Mouse (Mus musculus) midbrain, postnatal 0 days (tissue): Measurements from ENCODE around the gene Zbtb7a. TPM values are rescaled to one million over a fixed set of nuclear protein-coding genes. Genes with fewer than 3 reads are reported as not detected.

Experiments
- ATAC-seq: fragments of 200-750 bp; cut with Nextera tagmentation; 2 replicates; pipeline ENCODE4 v1.8.0; 2017; ENCODE audit warnings: moderate number of reproducible peaks, mild to moderate bottlenecking, moderate TSS enrichment, moderate library complexity; ENCODE audit not compliant: low FRiP score
- DNase-seq: peaks from one replicate; pipeline ENCODE4 v3.0.0-alpha.2; 2015; ENCODE audit warnings: low spot score
- H3K27ac ChIP-seq: fragments of 300-500 bp; sonication (generic); 2 replicates; pipeline ENCODE4 v1.5.1; 2014; ENCODE audit warnings: low read depth, mild to moderate bottlenecking, low read length, mixed read lengths
- H3K27me3 ChIP-seq: fragments of 300-500 bp; sonication (generic); 2 replicates; pipeline ENCODE4 v1.6.1; 2014; ENCODE audit warnings: low read length, control low read depth, mixed read lengths; ENCODE audit not compliant: insufficient read depth
- H3K36me3 ChIP-seq: fragments of 300-500 bp; sonication (generic); 2 replicates; pipeline ENCODE4 v1.6.1; 2014; ENCODE audit warnings: low read length, control low read depth, mixed read lengths; ENCODE audit not compliant: insufficient read depth
- H3K4me1 ChIP-seq: fragments of 300-500 bp; sonication (generic); 2 replicates; pipeline ENCODE4 v1.6.1; 2014; ENCODE audit warnings: mild to moderate bottlenecking, control low read depth, antibody characterized with exemption, low read length, mixed read lengths; ENCODE audit not compliant: insufficient read depth
- H3K4me2 ChIP-seq: fragments of 300-500 bp; sonication (generic); 2 replicates; pipeline ENCODE4 v1.6.1; 2014; ENCODE audit warnings: low read depth, mild to moderate bottlenecking, low read length, mixed read lengths; ENCODE audit not compliant: poor library complexity, severe bottlenecking
- H3K4me3 ChIP-seq: fragments of 300-500 bp; sonication (generic); 2 replicates; pipeline ENCODE4 v1.5.1; 2014; ENCODE audit warnings: low read depth, mild to moderate bottlenecking, low read length, moderate library complexity
- H3K9ac ChIP-seq: fragments of 300-500 bp; sonication (generic); replicated peaks from 2 replicates; pipeline ENCODE4 v1.6.1; 2014; ENCODE audit warnings: mild to moderate bottlenecking, low read length, moderate library complexity, mixed read lengths; ENCODE audit not compliant: poor library complexity, severe bottlenecking
- H3K9me3 ChIP-seq: fragments of 300-500 bp; sonication (generic); 2 replicates; pipeline ENCODE4 v1.6.1; 2016; ENCODE audit warnings: low read length, control low read depth
- CTCF ChIP-seq: IDR thresholded peaks from 2 replicates; pipeline ENCODE4 v1.5.1; 2016; ENCODE audit warnings: antibody characterized with exemption, mild to moderate bottlenecking
- WGBS: fragments of 180-500 bp; shearing (Covaris S2); extraction: QIAGEN DNeasy Blood & Tissue Kit; methylation state at CpG from one replicate; pipeline ENCODE4 v1.1.7; 2014; 5-methylcytosine and 5-hydroxymethylcytosine counted together
- polyA plus RNA-seq: library from polyadenylated mRNA; unstranded; fragments of >200 nt; fragmentation: Nextera tagmentation; extraction: Ambion mirVana; gene quantifications from 2 replicates; pipeline ENCODE4 v1.2.1, GENCODE M21; 2015
- total RNA-seq: library from RNA; depleted of rRNA; stranded (reverse); fragments of >200 nt; gene quantifications from 2 replicates; pipeline ENCODE4 v1.2.3, GENCODE M21; 2014; rRNA removed

Gene Zbtb7a
- total RNA-seq (23.6 and 29.5 TPM in 2 replicates), polyA plus RNA-seq (16.1 and 18.0 TPM in 2 replicates)

DNA sequence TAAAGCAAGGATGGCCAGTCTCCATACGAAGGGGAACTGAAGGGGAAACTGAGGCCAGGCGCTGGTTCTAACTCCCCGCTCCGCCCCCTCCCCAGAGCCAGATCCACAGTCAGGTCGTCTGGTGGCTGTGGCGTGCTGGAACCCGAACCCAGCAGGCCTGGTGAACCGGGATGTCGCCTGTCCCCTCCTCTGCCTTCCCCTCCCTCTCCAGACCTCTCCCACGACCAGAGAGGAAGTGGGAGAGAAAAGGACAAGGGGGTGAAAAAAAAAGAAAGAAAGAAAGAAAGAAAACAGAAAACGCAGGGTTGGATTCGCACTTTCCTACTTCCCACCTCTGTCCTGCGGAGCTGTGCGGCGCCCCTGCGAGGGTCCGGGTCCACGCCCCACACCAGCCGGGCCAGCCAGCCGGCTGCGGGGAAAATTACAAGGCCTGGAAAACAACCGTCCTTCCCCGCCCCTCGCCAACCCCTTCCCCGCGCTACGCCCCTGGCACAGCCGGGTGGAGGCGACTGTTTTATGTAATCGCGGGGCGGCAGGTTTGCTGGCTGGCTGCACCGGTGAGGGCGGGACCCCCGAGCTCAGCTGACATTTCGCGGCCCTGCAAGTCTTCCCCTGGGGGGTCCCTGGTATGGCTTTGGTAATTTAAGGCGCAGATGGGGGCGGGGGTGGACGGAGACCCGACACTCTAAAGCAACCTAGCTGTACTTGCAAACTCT lies at the start of gene Zbtb7a:
Gene Zbtb7a (plus strand): TSS at position 255 of the 716 bp plus-strand sequence.
- Histone ChIP-seq H3K36me3 (no peaks in the 10 kb centered on the region), H3K9me3 (no peaks in the 10 kb centered on the region), H3K4me2 (peak within 1 kb of the TSS; percentile 100), H3K9ac (peak within 1 kb of the TSS; percentile 97), H3K4me1 (0 out of 2 replicates have a peak, but pooled peaks cover 5% of the 10 kb centered on the region), H3K27ac (peak within 1 kb of the TSS; percentile 92), H3K4me3 (peak within 1 kb of the TSS; percentile 92), H3K27me3 (peaks cover 13% of the 10 kb centered on the region)
- TF ChIP-seq CTCF, result no peak
- no peak for ATAC-seq
- DNase-seq, result no peak
- WGBS, result 1% methylated on average over 39 of the region's 41 CpGs

DNA sequence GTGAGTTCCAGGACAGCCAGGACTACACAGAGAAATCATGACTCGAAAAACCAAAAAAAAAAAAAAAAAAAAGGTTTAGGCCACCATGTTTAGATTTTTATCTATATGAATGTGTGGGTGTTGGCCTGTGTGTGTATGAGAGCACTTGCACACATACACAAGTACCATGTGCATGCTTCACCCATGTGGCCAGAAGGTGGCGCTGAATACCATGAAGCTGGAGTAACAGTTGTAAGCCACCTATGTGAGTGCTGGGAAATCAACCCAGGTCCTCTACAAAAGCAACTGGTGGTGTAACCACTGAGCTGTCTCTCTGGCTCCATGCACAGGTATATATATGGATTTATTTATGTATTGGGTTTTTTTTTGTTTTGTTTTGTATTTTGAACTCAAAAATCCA lies 48.0 kb upstream of the Zbtb7a start:
- Histone ChIP-seq H3K36me3 (peaks cover 6% of the 10 kb centered on the region), H3K4me3 (no peak overlapping the region), H3K9ac (no peak overlapping the region), H3K9me3 (no peaks in the 10 kb centered on the region), H3K27ac (no peak overlapping the region), H3K27me3 (no peaks in the 10 kb centered on the region), H3K4me2 (no peak overlapping the region), H3K4me1 (no peaks in the 10 kb centered on the region)
- no peak for DNase-seq
- no peak for ATAC-seq
- 45% methylated on average over 2 of the region's 2 CpGs for WGBS
- peak; percentile 39 for TF ChIP-seq CTCF

DNA sequence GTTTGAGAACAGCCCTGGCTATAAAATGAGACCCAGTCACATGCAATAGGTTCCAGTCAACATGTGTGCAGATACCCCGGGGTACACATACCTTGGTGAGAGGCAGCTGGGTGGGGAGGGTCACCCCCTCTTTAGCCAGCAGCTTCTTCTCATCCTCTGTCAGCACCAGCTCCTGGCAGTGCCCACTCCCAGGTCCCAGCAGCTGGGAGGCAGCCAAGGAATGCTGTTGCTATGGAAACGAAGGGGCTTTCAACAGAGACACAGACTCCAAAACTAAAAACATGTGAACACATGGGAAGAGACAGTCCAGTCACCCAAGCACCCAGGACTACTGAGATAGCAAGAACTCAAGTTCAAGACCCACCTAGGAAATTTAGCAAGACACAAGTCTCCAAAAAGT lies 45.8 kb upstream of the Zbtb7a start:
- no peak overlapping the region for H3K4me3 ChIP-seq
- no peak for ATAC-seq
- H3K9me3 ChIP-seq, result no peaks in the 10 kb centered on the region
- H3K4me2 ChIP-seq, result no peak overlapping the region
- H3K27ac ChIP-seq, result no peak overlapping the region
- peak; percentile 71 for DNase-seq
- H3K27me3 ChIP-seq, result no peaks in the 10 kb centered on the region
- H3K36me3 ChIP-seq, result no peaks in the 10 kb centered on the region
- H3K4me1 ChIP-seq, result no peaks in the 10 kb centered on the region
- no peak overlapping the region for H3K9ac ChIP-seq
- WGBS, result 52% methylated on average over 2 of the region's 2 CpGs
- no peak for TF ChIP-seq CTCF

DNA sequence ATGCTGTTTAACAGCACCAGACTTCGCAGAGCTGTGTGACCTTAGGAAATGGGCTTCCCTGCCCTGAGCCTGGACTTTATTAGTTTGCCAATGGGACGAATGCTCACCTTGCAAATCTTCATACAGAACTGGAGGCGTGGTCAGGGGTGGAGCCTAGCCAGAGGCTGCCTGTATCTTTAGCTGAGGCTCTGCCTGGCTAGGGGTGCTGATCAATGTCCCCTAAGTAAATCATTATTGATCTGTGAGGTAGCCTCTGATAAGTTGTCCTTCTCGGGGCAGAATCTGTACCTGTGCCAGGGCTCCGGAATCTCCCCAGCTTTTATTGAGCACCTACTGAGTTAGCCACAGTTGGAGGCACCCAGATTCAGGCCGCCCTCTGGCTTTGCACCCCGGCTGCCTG lies 44.4 kb upstream of the Zbtb7a start:
- WGBS, result 79% methylated on average over 7 of the region's 7 CpGs
- DNase-seq (no peak), ATAC-seq (no peak)
- no peak overlapping the region for H3K4me2 ChIP-seq
- no peak overlapping the region for H3K4me3 ChIP-seq
- H3K36me3 ChIP-seq, result no peaks in the 10 kb centered on the region
- no peak overlapping the region for H3K27ac ChIP-seq
- H3K9ac ChIP-seq, result no peak overlapping the region
- no peak for TF ChIP-seq CTCF
- no peaks in the 10 kb centered on the region for H3K9me3 ChIP-seq
- H3K4me1 ChIP-seq, result no peaks in the 10 kb centered on the region
- no peaks in the 10 kb centered on the region for H3K27me3 ChIP-seq

DNA sequence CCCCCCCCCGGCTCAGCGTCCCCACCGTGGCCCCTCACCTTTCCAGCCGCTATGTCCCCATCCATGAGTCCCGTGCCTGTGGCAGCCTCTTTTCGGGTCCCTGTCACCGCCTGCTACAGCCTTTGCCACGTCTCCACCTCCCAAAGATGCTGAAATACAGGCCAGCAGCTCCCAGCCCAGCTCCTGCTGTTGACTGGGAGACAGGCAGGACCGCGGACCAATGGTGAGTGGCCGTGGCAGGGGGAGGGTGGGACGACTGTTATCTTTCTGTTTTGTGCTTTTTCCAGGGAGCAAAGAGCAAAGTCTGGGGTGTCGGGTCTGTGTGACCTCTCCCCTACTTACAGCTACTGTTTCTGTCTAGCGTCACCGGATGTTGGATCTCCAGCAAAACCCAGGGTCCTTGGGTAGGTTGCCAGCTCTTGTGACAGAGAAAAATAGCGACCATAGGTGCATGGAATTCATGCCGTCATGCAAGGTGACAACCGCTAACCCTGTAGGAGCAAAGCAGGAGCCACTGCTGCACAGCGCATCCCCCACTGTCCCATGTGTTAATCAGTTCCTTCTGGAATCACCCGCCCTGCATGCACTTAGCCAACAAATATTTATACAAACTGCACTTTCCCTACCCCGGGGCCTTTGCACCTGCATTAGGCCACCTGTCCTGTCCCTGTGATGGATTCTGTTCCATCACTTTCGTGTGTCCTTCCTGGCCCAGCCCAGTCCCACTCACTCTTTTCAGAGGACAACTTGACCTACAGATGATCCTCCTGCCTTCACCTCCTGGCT lies 42.4 kb upstream of the Zbtb7a start:
- ATAC-seq (no peak), DNase-seq (no peak)
- H3K4me1 ChIP-seq, result no peaks in the 10 kb centered on the region
- H3K9ac ChIP-seq, result no peak overlapping the region
- WGBS, result 61% methylated on average over 22 of the region's 22 CpGs
- H3K9me3 ChIP-seq, result no peaks in the 10 kb centered on the region
- no peak for TF ChIP-seq CTCF
- no peaks in the 10 kb centered on the region for H3K27me3 ChIP-seq
- no peak overlapping the region for H3K4me2 ChIP-seq
- H3K36me3 ChIP-seq, result no peaks in the 10 kb centered on the region
- H3K27ac ChIP-seq, result no peak overlapping the region
- no peak overlapping the region for H3K4me3 ChIP-seq
